17 mouse cellular contexts compared by ENCODE assay signal in genomic region chr1:80153125-80153716, GRCm38 (mm10).
DNase-seq lines count a peak whose midpoint lies in the region; ATAC-seq and TF ChIP-seq lines count a peak whose summit lies in the region.
"Had no signal": no experiment of that assay in that cellular context is flagged by ENCODE, and none has a peak within 500 bp of the region (broad histone marks: within the 10 kb centered on the region; RNA-seq: fewer than 3 reads in every experiment).

No protein-coding gene starts in this region.

- no peaks in the 10 kb centered on the region for H3K79me2 ChIP-seq in heart, adult 2 months (replicated peaks; ENCODE audit: control insufficient read depth, insufficient read depth, low read length)

- TF ChIP-seq POLR2A in heart, adult 2 months (IDR thresholded peaks at IDR 0.05; ENCODE audit: insufficient read depth, low read depth, low read length): no peak

- WGBS in heart, adult 2 months: 67% methylated on average over 7 of the region's 7 CpGs

- H3K27ac ChIP-seq in heart, adult 2 months: no peak overlapping the region
- H3K27ac ChIP-seq: embryonic facial prominence, embryonic 12.5 days; hindbrain, embryonic 15.5 days; limb, embryonic 10.5 days; liver, embryonic 13.5 days; stomach, postnatal 0 days had no signal

- intact Hi-C loops in heart, adult 2 months (cut with DNase I): no loop called here

- no peaks in the 10 kb centered on the region for H3K36me3 ChIP-seq in heart, adult 2 months (ENCODE audit: control insufficient read depth, insufficient read depth, low read length)
- H3K36me3 ChIP-seq: embryonic facial prominence, embryonic 12.5 days; hindbrain, embryonic 15.5 days; limb, embryonic 10.5 days; liver, embryonic 13.5 days had no signal

- no peak overlapping the region for H3K9ac ChIP-seq in heart, adult 2 months (ENCODE audit: low read depth, low read length)
- H3K9ac ChIP-seq: embryonic facial prominence, embryonic 12.5 days; hindbrain, embryonic 15.5 days; liver, embryonic 13.5 days had no signal

- no peak overlapping the region for H3K4me3 ChIP-seq in heart, adult 2 months
- H3K4me3 ChIP-seq: embryonic facial prominence, embryonic 12.5 days; hindbrain, embryonic 15.5 days; limb, embryonic 10.5 days; liver, embryonic 13.5 days; myocyte had no signal

- peak; percentile 46 for ATAC-seq in granulocyte monocyte progenitor cell, adult 5-6 weeks (replicated peaks; ENCODE audit: poor library complexity, severe bottlenecking)

- no peaks in the 10 kb centered on the region for H3K27me3 ChIP-seq in heart, adult 2 months (ENCODE audit: control insufficient read depth, insufficient read depth, low read length)
- H3K27me3 ChIP-seq: embryonic facial prominence, embryonic 12.5 days; hindbrain, embryonic 15.5 days; liver, embryonic 13.5 days had no signal

- H3K4me1 ChIP-seq in heart, adult 2 months (ENCODE audit: control insufficient read depth, insufficient read depth, low read length): no peaks in the 10 kb centered on the region
- H3K4me1 ChIP-seq: embryonic facial prominence, embryonic 12.5 days; hindbrain, embryonic 15.5 days; limb, embryonic 10.5 days; liver, embryonic 13.5 days had no signal

- no peak for TF ChIP-seq EP300 in heart, adult 2 months (IDR thresholded peaks at IDR 0.05; ENCODE audit: insufficient read depth, low read depth, low read length)

- TF ChIP-seq CTCF in heart, adult 2 months (IDR thresholded peaks at IDR 0.05): 0 out of 2 replicates have a peak, but pooled peaks have one; percentile 2

- DNase-seq in heart, adult 2 months: no peak
- DNase-seq in heart, postnatal 4 days: no peak
- DNase-seq in A20 (ENCODE audit: low read depth, low spot score) (peak; percentile 5), ES-CJ7 (ENCODE audit: low read depth, low spot score) (peak; percentile 56)
- no peak for DNase-seq in kidney, adult 18-20 months
- DNase-seq in ovary, postnatal 10 days (ENCODE audit: low spot score): no peak
- no peak for DNase-seq in gastrocnemius, postnatal 10 days
- DNase-seq: adrenal gland, postnatal 25 days; cerebellum, postnatal 10 days; kidney, adult 8-10 months; liver, embryonic 13.5 days had no signal

Comparison
In these comparisons a context has a peak if more than half of its experiments do, and no peak if none do; other contexts are left out.
1. DNase-seq: peak in A20 (single experiment) and ES-CJ7 (single experiment); none in heart, adult 2 months (0 of 2), heart, postnatal 4 days (single experiment), kidney, adult 18-20 months (single experiment), ovary, postnatal 10 days (single experiment) and gastrocnemius, postnatal 10 days (single experiment).